Mouse (Mus musculus): Measurements from ENCODE around the gene Lrp2. TPM values are rescaled to one million over a fixed set of nuclear protein-coding genes. Genes with fewer than 3 reads are reported as not detected.

Gene Lrp2
- total RNA-seq (2021) = under 1 TPM; 0.09 to 0.17 TPM
- long read RNA-seq, experiment 1 = 0 reads
- long read RNA-seq, experiment 2 = 0 reads

- no peak for DNase-seq (ENCODE audit: low spot score in 2 of 2)
- intact Hi-C loops (cut with DNase I) = no loop called here
Measured at GRCm38 (mm10) chr2:69585886-69586398, at the start of gene Lrp2. Gene Lrp2, minus strand, starts transcription at chr2:69586065.

- intact Hi-C loops (cut with DNase I) = loop anchor here (10.0 kb wide), 1 partner anchor 920 kb away; the partner anchor contains the start of gene Gad1
- peak; percentile 36 to 55 for DNase-seq (ENCODE audit: low spot score in 2 of 2)
Measured at GRCm38 (mm10) chr2:69635064-69635701, 49.3 kb upstream of the Lrp2 start.

- no peak for DNase-seq (ENCODE audit: low spot score in 2 of 2)
- intact Hi-C loops (cut with DNase I) = loop anchor here (10.0 kb wide), 1 partner anchor 923 kb away; the partner anchor contains the start of gene Gad1
Measured at GRCm38 (mm10) chr2:69631449-69631848, 45.6 kb upstream of the Lrp2 start.

- no peak for DNase-seq (ENCODE audit: low spot score in 2 of 2)
- intact Hi-C loops (cut with DNase I) = loop anchor here (10.0 kb wide), 1 partner anchor 924 kb away; the partner anchor contains the start of gene Gad1
Measured at GRCm38 (mm10) chr2:69630792-69631191, 44.9 kb upstream of the Lrp2 start.

DNA sequence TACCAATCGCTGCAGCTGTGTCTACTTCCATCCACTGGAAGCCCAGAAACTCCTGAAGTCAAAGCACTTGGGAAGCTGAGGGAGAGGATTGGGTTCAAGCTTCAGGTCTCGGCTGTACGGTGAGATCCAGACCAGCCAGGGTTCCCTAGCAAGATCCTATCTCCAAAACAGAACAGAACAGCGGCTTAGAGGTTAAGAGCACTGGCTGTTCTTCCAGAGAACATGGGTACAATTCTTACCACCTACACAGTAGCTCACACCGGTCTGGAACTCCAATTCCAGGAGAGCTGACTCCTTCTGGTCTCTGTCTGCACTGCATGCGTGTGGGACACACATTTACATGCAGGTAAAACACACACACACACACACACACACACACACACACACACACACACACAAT lies 44.0 kb upstream of the Lrp2 start:
- intact Hi-C loops (cut with DNase I) = loop anchor here (10.0 kb wide), 1 partner anchor 925 kb away; the partner anchor contains the start of gene Gad1

DNA sequence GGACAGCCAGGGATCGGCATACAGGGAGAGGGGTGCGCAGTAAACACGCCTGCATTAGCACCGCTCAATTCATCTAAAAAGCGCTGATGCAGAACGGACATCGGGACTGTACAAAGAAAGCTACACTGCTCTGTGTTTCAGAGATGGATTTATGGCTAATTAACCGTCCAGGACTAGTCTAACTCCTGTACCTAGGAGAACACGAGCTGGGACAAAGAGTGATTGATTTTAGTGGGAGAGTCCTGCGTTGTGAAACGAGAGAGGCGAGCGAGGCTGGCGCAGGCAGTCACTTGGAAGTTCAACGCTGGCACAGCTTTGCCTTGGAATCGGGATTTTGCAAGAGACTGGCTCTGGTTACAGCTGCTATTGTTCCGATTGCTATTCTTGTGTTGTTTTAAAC lies 43.4 kb upstream of the Lrp2 start:
- intact Hi-C loops (cut with DNase I) = no loop called here
- no peak for DNase-seq (ENCODE audit: low spot score in 2 of 2)

More for the DNA sequence above, 44.0 kb upstream of the Lrp2 start:
- no peak for DNase-seq (ENCODE audit: low spot score in 2 of 2)

DNA sequence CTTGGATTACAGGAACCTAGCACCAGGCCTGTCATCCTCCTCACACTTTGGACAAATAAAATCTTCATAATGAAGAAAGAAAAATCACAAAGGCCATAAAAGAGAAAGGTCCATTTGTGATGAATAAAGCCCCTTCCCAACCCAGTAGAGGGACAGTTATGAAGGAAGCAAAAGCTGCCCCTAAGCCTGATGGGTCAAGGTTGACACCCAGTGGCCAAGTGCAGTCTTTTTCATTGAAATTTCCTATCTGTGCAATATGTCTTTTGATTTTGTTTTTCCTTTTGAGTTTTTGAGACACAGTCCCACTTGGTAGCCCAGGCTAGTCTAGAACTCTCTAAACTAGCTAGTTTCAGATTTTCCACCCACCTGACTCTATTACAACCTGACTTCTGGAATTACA lies 33.4 kb upstream of the Lrp2 start:
- DNase-seq (ENCODE audit: low spot score in 2 of 2) = no peak
- intact Hi-C loops (cut with DNase I) = no loop called here

- DNase-seq (ENCODE audit: low spot score in 2 of 2) = no peak
- intact Hi-C loops (cut with DNase I) = no loop called here
Measured at GRCm38 (mm10) chr2:69618336-69618735, 32.5 kb upstream of the Lrp2 start.

DNA sequence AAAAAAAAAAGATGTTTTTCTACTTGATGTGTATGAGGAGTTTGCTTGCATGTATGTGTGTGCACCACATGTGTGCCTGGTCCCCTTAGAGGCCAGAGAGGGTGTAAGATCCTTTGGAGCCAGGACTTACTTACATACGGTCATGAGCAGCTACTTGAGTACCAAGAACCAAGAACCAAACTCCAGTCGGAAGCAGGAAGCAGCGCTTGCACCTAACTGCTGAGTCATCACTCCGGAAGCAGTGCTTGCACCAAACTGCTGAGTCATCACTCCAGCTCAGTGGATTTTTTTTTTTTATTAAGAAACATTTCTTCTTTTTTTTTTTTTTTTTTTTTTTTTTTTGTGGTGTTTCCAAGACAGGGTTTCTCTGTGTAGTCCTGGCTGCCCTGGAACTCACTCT lies 27.4 kb upstream of the Lrp2 start:
- no peak for DNase-seq (ENCODE audit: low spot score in 2 of 2)
- intact Hi-C loops (cut with DNase I) = no loop called here

GRCm38 (mm10) chr2:69612716-69613115 lies 26.9 kb upstream of the Lrp2 start:
- no peak for DNase-seq (ENCODE audit: low spot score in 2 of 2)
- intact Hi-C loops (cut with DNase I) = no loop called here

- intact Hi-C loops (cut with DNase I) = no loop called here
Measured at GRCm38 (mm10) chr2:69612237-69612636, 26.4 kb upstream of the Lrp2 start.

GRCm38 (mm10) chr2:69606621-69607020 lies 20.8 kb upstream of the Lrp2 start:
- intact Hi-C loops (cut with DNase I) = no loop called here

More at GRCm38 (mm10) chr2:69612237-69612636, 26.4 kb upstream of the Lrp2 start:
- DNase-seq (ENCODE audit: low spot score in 2 of 2) = no peak

GRCm38 (mm10) chr2:69603726-69604393 lies 18.0 kb upstream of the Lrp2 start:
- intact Hi-C loops (cut with DNase I) = no loop called here
- no peak for DNase-seq (ENCODE audit: low spot score in 2 of 2)

More at GRCm38 (mm10) chr2:69606621-69607020, 20.8 kb upstream of the Lrp2 start:
- no peak for DNase-seq (ENCODE audit: low spot score in 2 of 2)

GRCm38 (mm10) chr2:69593168-69593567 lies 7.3 kb upstream of the Lrp2 start:
- no peak for DNase-seq (ENCODE audit: low spot score in 2 of 2)
- intact Hi-C loops (cut with DNase I) = no loop called here

DNA sequence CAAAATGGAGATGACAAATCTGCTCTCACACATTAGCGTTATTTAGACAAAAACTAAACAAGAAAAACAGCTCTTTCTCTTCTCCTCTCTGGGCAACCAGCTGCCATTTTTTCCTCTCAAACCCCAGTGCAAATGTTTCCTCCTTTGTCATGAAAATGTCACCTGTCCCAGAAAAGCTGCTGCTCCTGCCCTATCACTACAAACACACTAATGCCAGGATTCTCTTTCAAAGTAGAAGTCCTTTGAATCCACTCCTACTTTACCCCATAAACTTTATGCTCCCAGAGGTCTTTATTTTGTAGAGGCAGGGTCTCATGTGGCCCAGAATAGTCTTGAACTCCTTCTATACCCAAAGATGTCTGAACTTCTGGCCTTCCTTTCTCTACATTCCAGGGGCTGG lies 6.7 kb upstream of the Lrp2 start:
- DNase-seq (ENCODE audit: low spot score in 2 of 2) = no peak
- intact Hi-C loops (cut with DNase I) = no loop called here

DNA sequence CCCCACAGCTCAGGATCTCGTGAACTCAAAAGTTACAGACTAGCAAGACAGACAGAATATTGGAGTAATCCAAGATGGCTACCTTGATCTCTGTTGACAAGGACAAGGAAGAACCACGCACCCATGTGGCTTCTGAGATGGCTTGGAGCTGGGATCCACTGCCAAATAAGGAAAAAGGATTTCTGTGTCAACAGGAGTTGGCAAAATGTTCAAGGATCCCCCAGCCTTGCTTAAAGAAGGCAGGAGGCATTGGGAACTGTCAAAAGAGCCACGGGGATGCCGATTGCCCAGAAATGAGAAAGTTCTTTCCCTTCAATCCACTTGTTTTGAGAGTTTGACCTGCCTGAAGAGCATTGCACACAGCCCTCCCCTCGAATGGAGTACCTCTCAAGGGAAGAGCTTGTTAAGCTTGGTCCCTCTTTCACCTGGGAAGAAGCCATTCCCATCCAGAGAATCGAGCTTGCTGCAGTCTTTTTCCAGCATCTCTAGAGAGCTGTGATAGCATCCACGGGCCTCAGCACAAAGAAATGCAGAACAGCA lies 6.2 kb upstream of the Lrp2 start:
- intact Hi-C loops (cut with DNase I) = no loop called here
- no peak for DNase-seq (ENCODE audit: low spot score in 2 of 2)

- intact Hi-C loops (cut with DNase I) = no loop called here
- DNase-seq (ENCODE audit: low spot score in 2 of 2) = no peak
Measured at GRCm38 (mm10) chr2:69590548-69590947, 4.7 kb upstream of the Lrp2 start.

- intact Hi-C loops (cut with DNase I) = no loop called here
- no peak for DNase-seq (ENCODE audit: low spot score in 2 of 2)
Measured at GRCm38 (mm10) chr2:69587896-69588295, 2.0 kb upstream of the Lrp2 start.

DNA sequence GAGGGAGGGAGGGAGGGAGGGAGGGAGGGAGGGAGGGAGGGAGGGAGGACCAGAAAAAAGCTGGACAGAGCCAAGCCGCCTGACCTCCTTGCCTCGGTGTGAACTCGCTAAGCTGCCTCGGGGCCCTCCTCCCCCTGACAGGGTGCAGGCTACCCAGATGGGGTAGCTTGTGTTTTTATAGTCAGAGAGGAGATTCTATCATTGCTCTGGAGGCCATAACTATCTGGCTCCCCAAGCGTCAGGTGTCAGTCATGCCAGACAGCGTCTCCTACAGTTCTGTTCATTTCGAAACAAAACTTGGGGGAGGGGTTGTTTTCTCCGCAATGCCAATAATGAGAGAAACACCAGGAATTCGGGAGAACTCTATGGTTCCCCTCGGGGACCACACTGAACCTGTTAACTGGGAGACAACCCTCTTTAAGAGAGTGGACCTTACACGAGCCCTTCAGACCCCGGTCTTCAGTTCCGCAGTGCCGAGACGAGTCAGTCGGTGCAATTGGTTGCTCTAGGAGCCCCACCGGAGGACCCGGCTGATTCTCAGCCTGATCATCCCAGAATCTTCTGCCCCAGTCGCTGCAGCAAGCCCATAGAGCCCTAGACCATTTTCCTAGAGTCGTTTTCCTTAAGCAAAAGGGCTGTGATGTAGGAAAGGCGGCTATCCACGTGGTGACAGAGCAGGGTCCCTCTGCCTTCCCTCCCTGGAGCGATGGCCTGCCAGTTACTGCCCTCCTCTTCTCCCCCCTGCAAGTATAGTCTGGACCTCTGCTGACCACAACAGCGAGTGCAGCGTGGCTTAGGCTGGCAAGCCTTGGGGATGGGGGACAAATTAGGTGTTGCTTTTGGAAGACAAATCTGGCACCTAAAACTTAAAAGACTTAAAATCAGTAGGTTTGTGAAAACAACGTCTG lies 1.2 kb upstream of the Lrp2 start:
- DNase-seq (ENCODE audit: low spot score in 2 of 2) = no peak
- intact Hi-C loops (cut with DNase I) = no loop called here
